Mouse (Mus musculus) cerebellum, adult (tissue): ENCODE results near the gene Lrig1.
A peak's percentile ranks its signal among the peaks of the same experiment; 100 is the strongest.

Source experiments
- ATAC-seq: cut with Nextera tagmentation; 2 replicates; pipeline ENCODE4 v1.9.2; 2017; ENCODE audit warnings: mild to moderate bottlenecking, moderate library complexity, mixed read lengths; ENCODE audit not compliant: insufficient number of reproducible peaks, low FRiP score, low TSS enrichment

The Lrig1 gene

GRCm38 (mm10) chr6:94678377-94679164, 21.4 kb downstream of the Lrig1 start:
- ATAC-seq, result no peak

DNA sequence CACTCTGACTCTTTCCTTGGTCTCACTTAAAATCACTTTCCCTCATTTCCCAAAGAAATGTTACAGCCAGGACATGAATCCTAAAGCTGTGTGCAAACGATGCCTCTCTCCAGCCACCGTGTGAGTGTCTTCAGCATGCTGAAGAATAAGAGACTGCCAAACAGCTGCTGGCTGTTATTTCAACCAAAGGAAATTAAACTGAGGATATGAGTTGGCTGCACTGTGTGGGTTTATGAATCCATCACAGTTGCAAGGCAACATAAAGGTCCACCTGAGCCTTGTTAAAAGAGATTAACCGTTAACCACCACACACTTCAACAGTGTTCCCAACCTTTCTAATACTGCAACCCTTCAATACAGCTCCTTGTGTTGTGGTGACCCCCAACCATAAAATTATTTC, 22.5 kb downstream of the Lrig1 start:
- no peak for ATAC-seq

- ATAC-seq, result no peak
Observed at GRCm38 (mm10) chr6:94676840-94677239, 23.1 kb downstream of the Lrig1 start.

DNA sequence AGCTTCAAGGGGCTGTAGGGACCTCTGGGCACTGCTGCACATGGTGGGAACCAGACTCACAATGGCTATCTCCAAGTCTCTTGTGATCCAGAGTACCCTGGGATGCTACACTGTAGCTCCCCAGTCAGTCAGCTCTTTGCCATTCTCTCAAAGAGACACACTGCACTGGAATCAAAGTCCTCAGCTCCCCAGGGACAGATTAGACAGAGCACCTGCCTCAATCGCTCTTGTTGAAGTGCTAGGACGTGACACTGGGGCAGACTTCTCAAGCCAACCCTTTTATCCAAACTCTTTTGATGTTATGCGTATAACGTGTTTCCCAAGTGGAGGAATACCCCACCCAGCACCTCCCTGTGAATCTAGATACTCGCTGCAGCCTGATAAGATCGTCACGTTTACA, 23.7 kb downstream of the Lrig1 start:
- no peak for ATAC-seq

DNA sequence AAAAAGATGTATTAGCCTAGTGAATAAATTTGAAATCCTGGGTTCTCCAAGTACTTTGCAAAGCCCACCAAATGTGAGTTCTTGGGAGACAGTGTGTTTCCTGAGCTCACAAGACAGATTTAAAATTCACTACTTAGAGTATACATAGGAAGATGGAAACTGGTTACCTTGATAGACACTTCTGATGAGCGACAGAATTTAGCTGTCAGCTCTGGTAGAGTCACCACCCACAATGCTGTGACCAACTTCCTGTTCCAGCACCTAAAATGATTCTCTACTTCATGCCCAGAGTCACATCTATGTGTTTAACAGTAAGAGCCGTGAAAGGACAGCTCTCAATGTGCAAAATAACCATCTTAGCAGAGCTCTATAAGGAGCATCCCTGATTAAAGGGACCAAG, 27.5 kb downstream of the Lrig1 start:
- no peak for ATAC-seq

DNA sequence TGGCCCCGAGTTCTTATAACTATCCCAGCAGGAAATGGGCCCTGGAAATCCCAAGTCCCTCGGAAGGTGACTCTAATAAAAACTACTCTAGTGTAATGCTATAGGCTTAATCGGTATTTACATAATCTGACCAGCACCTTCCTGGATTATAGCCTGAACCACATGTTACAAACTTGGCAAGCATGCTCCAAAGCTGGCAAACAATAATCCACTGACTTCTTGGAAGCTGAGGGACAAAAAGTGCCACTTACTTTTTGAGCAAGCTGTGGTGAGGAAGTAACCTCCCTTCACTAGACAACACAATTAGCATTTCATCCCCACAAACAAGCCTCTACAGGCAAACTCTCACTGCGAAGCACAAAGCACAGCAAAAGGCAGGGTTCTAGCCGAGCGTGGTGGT, 30.6 kb downstream of the Lrig1 start:
- ATAC-seq, result no peak

DNA sequence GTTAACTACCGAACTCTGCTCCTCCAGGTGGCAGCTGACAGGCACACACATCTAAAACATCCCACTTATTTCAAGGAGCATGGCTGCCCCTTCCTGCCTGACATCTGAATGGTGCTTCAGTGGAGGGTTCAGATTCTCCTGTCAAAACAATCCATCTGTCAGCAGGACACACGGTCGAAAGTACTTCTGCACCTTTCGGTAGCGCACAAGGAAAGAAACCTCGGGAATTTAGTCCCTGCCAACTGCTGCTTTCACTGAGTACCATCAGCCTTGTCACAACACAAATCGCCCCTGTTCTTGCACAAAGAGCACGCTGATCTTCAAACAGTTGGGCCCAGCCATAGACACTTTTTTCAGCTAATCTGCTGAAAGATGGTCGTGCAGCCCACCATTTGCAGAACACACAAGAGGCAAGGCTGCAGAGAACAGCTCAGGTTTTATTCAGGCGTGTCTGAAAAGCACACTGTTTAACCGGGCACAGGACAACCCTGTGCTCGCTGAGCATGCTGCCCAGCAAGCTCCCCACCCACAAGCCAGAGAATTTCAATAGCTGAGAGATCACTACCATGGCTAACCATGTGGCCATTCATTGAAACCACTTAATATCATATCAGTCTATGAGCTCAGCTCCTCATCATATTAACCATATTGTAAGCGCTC, 31.6 kb downstream of the Lrig1 start:
- ATAC-seq, result 0 out of 2 replicates have a peak, but pooled peaks have one; percentile 17

DNA sequence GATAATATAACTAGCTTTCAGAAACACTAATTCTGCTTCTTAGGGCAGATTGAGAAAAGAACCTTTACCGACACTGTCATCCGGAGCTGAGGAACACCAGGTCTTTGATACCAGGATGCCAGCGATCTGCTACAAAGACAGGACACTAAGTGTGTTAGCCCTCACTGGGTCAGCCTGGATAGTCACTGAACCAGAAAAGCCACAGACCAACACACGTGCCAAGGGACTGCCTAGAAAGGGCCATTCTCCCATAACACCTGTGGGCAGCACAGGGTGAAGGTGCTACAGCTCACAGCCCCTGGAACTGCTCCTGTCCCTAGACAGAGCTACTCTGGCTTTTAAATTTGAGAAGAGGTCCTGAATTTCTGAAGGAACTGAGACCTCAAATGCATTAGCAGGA, 32.8 kb downstream of the Lrig1 start:
- no peak for ATAC-seq

DNA sequence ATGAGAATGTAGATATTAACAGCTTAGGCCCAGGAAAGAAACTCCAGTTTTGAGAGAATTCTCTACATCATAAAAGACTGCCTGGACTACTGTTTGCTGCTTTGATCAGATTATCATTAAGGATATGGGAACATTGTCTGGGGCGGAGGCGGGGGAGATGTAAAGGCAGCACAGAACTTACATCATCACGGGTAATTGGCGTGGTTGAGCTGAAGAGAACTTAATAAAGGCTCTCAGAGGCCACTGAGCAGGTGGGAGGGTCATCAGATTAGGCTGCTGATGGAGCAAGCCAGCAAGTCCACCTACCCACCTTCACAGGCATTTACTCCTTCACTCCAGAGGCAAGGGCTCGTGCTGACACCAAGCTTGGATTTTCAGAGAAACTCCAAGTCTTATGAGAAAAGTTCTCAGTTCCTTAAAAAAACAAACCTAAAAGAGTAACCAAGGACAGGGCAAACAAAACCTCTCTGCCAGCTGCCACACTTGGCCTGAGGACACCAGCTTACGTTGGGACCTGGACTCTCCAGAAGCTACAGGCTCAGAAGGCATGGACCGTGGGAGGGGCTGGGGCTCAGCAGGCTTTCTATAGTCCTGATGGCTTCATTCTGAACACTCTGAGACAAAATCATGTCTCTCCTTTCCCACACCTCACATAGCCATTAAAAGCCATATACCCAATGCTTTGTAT, 33.4 kb downstream of the Lrig1 start:
- no peak for ATAC-seq

DNA sequence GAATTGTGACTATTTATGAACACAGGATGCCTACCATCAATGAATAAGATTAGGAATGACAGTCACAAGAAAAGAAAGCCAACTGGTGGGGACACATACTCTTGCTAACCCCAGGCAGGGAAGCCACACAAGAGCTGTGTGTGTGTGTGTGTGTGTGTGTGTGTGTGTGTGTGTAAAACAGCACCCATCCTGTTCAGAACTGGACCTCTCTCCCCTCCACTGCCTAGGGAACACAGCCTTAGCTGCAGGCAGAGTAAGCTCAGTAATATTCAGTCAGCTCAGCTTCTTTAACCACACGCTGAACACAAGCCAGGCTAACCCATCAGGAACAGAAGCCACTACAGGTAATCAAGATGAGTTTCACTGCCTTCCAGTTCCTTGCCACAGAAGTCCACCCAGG, 34.3 kb downstream of the Lrig1 start:
- no peak for ATAC-seq

DNA sequence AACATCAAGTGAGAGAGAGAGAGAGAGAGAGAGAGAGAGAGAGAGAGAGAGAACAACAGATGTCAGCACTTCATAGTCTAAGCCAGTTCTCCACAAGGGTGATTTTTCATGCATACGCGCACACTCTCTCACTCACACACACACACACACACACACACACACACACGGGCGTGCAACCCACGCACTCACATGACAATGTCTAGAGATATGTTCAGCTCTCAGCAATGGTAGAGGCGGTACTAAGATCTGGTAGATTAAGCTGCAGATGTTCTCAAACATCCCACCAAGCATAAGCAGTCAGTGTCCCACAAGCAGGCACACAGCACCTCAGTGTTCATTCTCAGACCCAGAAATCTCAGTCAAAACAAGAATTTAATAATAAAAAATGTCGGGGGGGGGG, 34.7 kb downstream of the Lrig1 start:
- no peak for ATAC-seq

DNA sequence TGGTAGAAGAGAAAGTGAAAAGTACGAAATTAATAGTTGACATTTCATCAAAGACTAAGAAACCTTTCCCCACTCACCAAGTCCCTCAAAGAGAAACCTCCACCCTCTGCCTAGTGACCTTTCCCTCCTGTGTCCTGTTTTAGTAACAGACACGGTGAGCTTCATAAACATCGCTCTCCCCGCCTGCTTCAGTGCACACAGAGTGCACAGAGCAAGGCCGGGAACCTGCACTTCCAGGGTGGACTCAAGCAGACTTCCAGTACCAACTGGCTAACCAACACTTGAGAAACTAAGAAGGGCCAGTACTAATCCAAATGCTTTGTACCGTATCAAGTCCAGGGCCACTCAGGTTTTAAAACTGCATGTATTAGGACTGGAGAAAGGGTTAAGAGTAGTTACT, 36.0 kb downstream of the Lrig1 start:
- ATAC-seq, result no peak

DNA sequence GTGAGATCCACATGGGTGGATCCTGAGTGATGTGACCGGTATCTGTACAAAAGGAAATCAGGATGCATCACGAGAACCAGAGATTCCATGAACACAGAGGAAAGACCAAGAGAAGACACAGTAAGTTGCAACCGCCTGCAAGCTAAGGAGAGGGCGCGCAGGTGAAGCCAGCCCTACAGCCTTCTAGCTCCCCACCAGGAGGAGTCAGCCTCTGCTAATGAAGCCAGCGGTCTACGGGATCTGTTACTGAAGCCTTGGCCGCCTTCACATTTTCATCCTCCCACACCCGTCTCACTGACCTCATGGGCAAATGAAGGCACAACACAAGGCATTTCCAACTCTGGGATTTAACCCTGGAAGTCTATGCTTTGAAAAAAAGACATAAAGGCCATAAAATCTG, 38.0 kb downstream of the Lrig1 start:
- ATAC-seq, result no peak

GRCm38 (mm10) chr6:94661321-94661720, 38.6 kb downstream of the Lrig1 start:
- ATAC-seq, result no peak

- ATAC-seq, result peak; percentile 76
Observed at GRCm38 (mm10) chr6:94659886-94660333, 40.0 kb downstream of the Lrig1 start.

DNA sequence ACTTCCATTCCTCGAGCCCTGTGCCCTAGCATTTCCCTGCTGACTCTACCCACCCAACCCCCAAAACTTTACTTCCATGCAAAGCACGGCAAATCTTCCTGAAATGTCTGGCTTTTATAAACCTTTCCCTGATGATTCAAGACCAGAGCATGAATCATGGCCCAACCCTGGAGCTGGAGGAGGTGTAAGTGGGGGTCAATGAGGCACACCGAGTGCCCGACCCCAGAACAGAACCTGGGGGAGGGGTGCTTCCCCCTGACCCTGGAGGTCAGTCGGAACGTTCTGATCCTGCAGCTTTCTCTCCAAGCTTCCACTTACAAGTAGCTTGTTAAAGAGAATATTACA, 41.9 kb downstream of the Lrig1 start:
- no peak for ATAC-seq

DNA sequence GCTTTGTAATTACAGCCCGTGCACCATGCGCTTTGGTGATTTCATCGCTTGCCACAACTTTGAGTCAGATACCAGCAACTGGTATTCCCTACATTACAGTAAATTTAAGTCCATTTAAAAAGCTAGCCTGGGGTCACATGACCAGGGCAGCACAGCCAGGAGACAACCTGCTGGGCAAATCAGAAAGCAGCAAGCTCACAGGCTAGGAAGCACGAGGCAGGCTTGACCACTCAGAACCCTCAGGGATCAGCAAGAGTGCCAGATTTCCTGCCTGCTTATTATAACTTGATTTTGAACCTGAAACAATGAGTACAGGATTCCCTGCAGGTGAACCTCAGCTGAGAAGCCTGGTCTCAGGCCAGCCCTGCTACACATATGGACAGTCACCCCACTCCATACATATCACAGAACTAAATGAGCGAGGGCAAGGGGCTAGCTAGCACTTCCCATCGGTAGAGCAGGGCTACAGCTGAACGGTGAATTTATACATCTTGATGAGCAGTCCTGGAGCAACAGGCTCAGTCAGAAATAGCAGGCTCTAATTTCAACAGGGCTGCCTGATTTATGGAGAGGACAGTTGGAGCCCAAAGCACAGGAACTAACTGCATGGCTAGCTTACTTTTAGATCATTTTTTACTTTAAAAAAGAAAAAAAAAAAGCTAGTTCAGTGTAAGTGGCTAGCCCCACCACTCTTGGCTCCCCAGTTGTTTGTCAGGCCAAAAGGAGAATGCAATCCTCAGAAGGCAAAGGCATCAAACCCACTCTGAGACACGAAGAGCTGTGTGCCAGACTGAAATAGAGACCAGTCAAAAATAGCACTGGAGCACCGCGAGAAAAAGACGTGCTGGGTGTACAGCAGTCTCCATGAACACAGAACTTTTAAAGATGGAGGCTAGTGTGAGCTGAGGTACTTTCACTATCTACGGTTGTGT, 42.5 kb downstream of the Lrig1 start:
- ATAC-seq, result no peak

GRCm38 (mm10) chr6:94655818-94656478, 44.0 kb downstream of the Lrig1 start:
- ATAC-seq, result no peak

- ATAC-seq, result no peak
Observed at GRCm38 (mm10) chr6:94653388-94654316, 46.3 kb downstream of the Lrig1 start.
